Mouse (Mus musculus) midbrain, embryonic 14.5 days (tissue): ENCODE results near the gene Ckap4. TPM values are rescaled to one million over a fixed set of nuclear protein-coding genes. Genes with fewer than 3 reads are reported as not detected.
"Not testable (repeated sequence)": the region's sequence is repeated elsewhere in the genome, so short reads cannot be mapped to it uniquely, and the experiment has no call there.

Experiments used
- ATAC-seq: fragments of 200-750 bp; cut with Nextera tagmentation; 2 replicates; pipeline ENCODE4 v1.8.0; 2017; ENCODE audit warnings: moderate number of reproducible peaks, moderate library complexity; ENCODE audit not compliant: low FRiP score, low TSS enrichment
- DNase-seq: peaks from one replicate; pipeline ENCODE4 v3.0.0-alpha.2; 2015
- H3K27ac ChIP-seq: fragments of 300-500 bp; sonication (generic); replicated peaks from 2 replicates; pipeline ENCODE4 v1.5.1; 2014; ENCODE audit warnings: mild to moderate bottlenecking, low read depth, low read length, moderate library complexity
- H3K27me3 ChIP-seq: fragments of 300-500 bp; sonication (generic); 2 replicates; pipeline ENCODE4 v1.6.1; 2014; ENCODE audit warnings: low read length, control low read depth, mixed read lengths; ENCODE audit not compliant: control insufficient read depth, insufficient read depth
- H3K36me3 ChIP-seq: fragments of 300-500 bp; sonication (generic); 2 replicates; pipeline ENCODE4 v1.6.1; 2014; ENCODE audit warnings: low read length, control low read depth; ENCODE audit not compliant: control insufficient read depth, insufficient read depth
- H3K4me1 ChIP-seq: fragments of 300-500 bp; sonication (generic); 2 replicates; pipeline ENCODE4 v1.6.1; 2014; ENCODE audit warnings: mild to moderate bottlenecking, antibody characterized with exemption, low read length, control low read depth; ENCODE audit not compliant: control insufficient read depth, insufficient read depth
- H3K4me2 ChIP-seq: fragments of 300-500 bp; sonication (generic); 2 replicates; pipeline ENCODE4 v1.6.1; 2014; ENCODE audit warnings: mild to moderate bottlenecking, low read length, moderate library complexity
- H3K4me3 ChIP-seq: fragments of 300-500 bp; sonication (generic); replicated peaks from 2 replicates; pipeline ENCODE4 v1.5.1; 2014; ENCODE audit warnings: low read depth, low read length
- H3K9ac ChIP-seq: fragments of 300-500 bp; sonication (generic); replicated peaks from 2 replicates; pipeline ENCODE4 v1.6.1; 2014; ENCODE audit warnings: mild to moderate bottlenecking, low read length, moderate library complexity
- H3K9me3 ChIP-seq: fragments of 300-500 bp; sonication (generic); 2 replicates; pipeline ENCODE4 v1.6.1; 2016; ENCODE audit warnings: low read length, control low read depth, mixed read lengths; ENCODE audit not compliant: control insufficient read depth
- WGBS: fragments of 180-500 bp; shearing (Covaris S2); extraction: QIAGEN DNeasy Blood & Tissue Kit; methylation state at CpG from one replicate; pipeline ENCODE4 v1.1.7; 2014; 5-methylcytosine and 5-hydroxymethylcytosine counted together
- polyA plus RNA-seq: library from polyadenylated mRNA; unstranded; fragments of >200 nt; fragmentation: Nextera tagmentation; extraction: Ambion mirVana; gene quantifications from 2 replicates; pipeline ENCODE4 v1.2.1, GENCODE M21; 2014

Ckap4 gene
- polyA plus RNA-seq, 1 experiment from 2014 or later, result 71.5 TPM

- H3K4me3 ChIP-seq, result no peak overlapping the region
- H3K27me3 ChIP-seq, result no peaks in the 10 kb centered on the region
- no peak overlapping the region for H3K27ac ChIP-seq
- H3K36me3 ChIP-seq, result no peaks in the 10 kb centered on the region
- no peaks in the 10 kb centered on the region for H3K4me1 ChIP-seq
- no peak overlapping the region for H3K9ac ChIP-seq
- no peak for ATAC-seq
- no peaks in the 10 kb centered on the region for H3K9me3 ChIP-seq
- no peak for DNase-seq
- WGBS, result 48% methylated on average over 2 of the region's 2 CpGs
- no peak overlapping the region for H3K4me2 ChIP-seq
Observed at GRCm38 (mm10) chr10:84496805-84497204, 37.1 kb downstream of the Ckap4 start.

DNA sequence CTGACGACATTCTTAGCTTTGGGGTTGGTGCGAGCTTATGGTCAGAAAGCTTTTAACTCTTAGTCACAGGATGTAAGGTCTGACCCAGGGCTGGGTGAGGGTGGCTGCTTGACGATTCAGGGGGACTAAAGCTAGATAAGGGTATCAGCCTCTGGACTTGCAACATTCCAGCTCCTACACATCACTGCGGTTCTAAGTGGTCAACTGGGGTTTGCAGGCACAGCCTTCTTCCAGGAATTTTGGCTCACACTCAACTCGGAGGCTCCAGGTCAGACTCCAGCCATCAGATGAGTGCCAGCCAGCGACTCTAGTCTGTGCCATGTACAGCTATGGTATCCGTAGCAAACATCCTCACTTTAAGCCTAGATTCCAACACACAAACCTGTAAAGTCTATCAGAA is 39.4 kb downstream of the Ckap4 start:
- Histone ChIP-seq H3K9me3 (no peaks in the 10 kb centered on the region), H3K27ac (no peak overlapping the region), H3K36me3 (no peaks in the 10 kb centered on the region), H3K9ac (no peak overlapping the region), H3K27me3 (no peaks in the 10 kb centered on the region), H3K4me1 (no peaks in the 10 kb centered on the region), H3K4me2 (no peak overlapping the region), H3K4me3 (no peak overlapping the region)
- ATAC-seq (no peak), DNase-seq (no peak)
- WGBS, result 89% methylated on average over 7 of the region's 7 CpGs

DNA sequence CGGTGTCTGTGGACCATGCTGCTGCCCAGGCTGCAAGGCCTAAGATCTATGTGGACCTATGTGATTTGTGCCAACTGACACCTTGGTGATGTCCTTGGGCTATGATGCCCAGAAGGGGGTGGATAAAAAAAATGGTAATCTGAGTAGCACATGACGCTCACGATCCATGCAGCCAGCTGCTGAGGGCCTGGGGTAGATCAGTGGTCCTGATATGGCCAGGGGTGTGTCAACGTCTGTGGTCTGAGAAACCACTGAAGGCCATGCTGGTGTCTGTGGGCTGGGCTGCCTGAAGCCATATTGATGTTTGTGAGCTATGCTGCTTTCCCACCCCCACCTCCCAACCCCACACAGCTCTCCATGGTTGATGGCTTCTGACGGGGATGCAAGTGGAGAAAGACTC is 43.7 kb downstream of the Ckap4 start:
- H3K9ac ChIP-seq, result no peak overlapping the region
- H3K4me2 ChIP-seq, result no peak overlapping the region
- no peaks in the 10 kb centered on the region for H3K9me3 ChIP-seq
- H3K4me3 ChIP-seq, result no peak overlapping the region
- WGBS, result 82% methylated on average over 5 of the region's 5 CpGs
- ATAC-seq (no peak), DNase-seq (no peak)
- H3K27ac ChIP-seq, result no peak overlapping the region
- no peaks in the 10 kb centered on the region for H3K4me1 ChIP-seq
- no peaks in the 10 kb centered on the region for H3K27me3 ChIP-seq
- H3K36me3 ChIP-seq, result no peaks in the 10 kb centered on the region

DNA sequence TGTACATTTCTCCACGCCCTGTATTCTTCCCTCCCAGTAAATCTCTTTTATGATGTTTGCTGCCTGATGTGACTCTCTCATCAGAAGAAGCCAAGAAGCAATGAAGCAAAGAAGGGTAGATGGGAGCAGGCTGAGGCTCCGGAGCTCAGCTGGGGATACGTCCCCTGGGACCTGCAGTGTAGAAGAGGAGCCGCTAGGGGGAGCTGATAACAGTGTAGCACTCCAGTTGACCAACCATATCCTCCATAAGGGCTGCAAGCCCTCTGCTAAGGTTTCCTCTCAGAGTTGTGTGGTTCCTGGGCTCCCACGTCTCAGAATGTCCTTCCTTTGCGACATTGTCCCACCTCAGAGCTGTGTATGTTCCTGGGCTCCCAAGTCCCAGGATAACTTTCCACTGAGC is 45.5 kb downstream of the Ckap4 start:
- H3K27ac ChIP-seq, result no peak overlapping the region
- H3K9me3 ChIP-seq, result no peaks in the 10 kb centered on the region
- no peaks in the 10 kb centered on the region for H3K27me3 ChIP-seq
- H3K4me1 ChIP-seq, result no peaks in the 10 kb centered on the region
- H3K36me3 ChIP-seq, result no peaks in the 10 kb centered on the region
- DNase-seq (peak; percentile 58), ATAC-seq (no peak)
- no peak overlapping the region for H3K4me3 ChIP-seq
- H3K9ac ChIP-seq, result no peak overlapping the region
- H3K4me2 ChIP-seq, result no peak overlapping the region
- 42% methylated on average over 6 of the region's 6 CpGs for WGBS

GRCm38 (mm10) chr10:84484661-84485060 is 49.2 kb downstream of the Ckap4 start:
- 35% methylated on average over 1 of the region's 1 CpGs for WGBS
- no peak overlapping the region for H3K9ac ChIP-seq
- no peaks in the 10 kb centered on the region for H3K36me3 ChIP-seq
- no peak overlapping the region for H3K4me3 ChIP-seq
- H3K9me3 ChIP-seq, result no peaks in the 10 kb centered on the region
- H3K27me3 ChIP-seq, result no peaks in the 10 kb centered on the region
- no peak for DNase-seq
- H3K4me1 ChIP-seq, result no peaks in the 10 kb centered on the region
- no peak overlapping the region for H3K27ac ChIP-seq
- ATAC-seq, result no peak
- H3K4me2 ChIP-seq, result no peak overlapping the region

DNA sequence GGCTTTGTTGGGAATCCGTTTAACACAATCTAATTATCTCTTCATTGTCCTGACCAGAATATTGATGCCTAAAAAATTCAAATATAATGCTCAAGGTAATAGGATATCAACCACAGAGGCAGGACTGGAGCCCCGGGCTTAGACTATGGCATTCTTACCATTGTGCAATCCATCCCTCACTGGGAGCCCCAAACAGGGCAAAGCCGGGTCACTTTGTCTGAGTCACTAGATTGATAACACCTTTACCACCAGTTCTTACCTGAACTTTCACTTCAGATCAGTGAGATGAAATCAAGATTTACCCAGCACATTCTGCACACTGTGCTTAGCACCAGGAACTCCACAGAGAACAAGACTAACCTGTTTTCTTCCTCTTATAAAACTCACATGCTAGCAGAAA is 50.3 kb downstream of the Ckap4 start:
- Histone ChIP-seq H3K4me1 (no peaks in the 10 kb centered on the region), H3K36me3 (no peaks in the 10 kb centered on the region), H3K4me2 (no peak overlapping the region), H3K9ac (no peak overlapping the region), H3K4me3 (no peak overlapping the region), H3K27me3 (no peaks in the 10 kb centered on the region), H3K27ac (no peak overlapping the region), H3K9me3 (no peaks in the 10 kb centered on the region)
- DNase-seq (no peak), ATAC-seq (no peak)
- 86% methylated on average over 3 of the region's 3 CpGs for WGBS

GRCm38 (mm10) chr10:84483069-84483468 is 50.8 kb downstream of the Ckap4 start:
- no peak overlapping the region for H3K27ac ChIP-seq
- H3K9ac ChIP-seq, result no peak overlapping the region
- no peaks in the 10 kb centered on the region for H3K27me3 ChIP-seq
- no peaks in the 10 kb centered on the region for H3K4me1 ChIP-seq
- no peak overlapping the region for H3K4me3 ChIP-seq
- H3K9me3 ChIP-seq, result no peaks in the 10 kb centered on the region
- ATAC-seq (no peak), DNase-seq (no peak)
- H3K4me2 ChIP-seq, result no peak overlapping the region
- H3K36me3 ChIP-seq, result no peaks in the 10 kb centered on the region
- 91% methylated on average over 2 of the region's 2 CpGs for WGBS

GRCm38 (mm10) chr10:84482418-84482817 is 51.4 kb downstream of the Ckap4 start:
- WGBS, result 94% methylated on average over 15 of the region's 15 CpGs

GRCm38 (mm10) chr10:84481327-84481671 is 52.6 kb downstream of the Ckap4 start:
- 59% methylated on average over 5 of the region's 5 CpGs for WGBS
- no peaks in the 10 kb centered on the region for H3K36me3 ChIP-seq
- no peak for ATAC-seq

More at GRCm38 (mm10) chr10:84482418-84482817, 51.4 kb downstream of the Ckap4 start:
- H3K4me2 ChIP-seq, H3K27me3 ChIP-seq, DNase-seq, H3K4me3 ChIP-seq, H3K9me3 ChIP-seq, H3K9ac ChIP-seq, ATAC-seq, H3K27ac ChIP-seq, H3K36me3 ChIP-seq, H3K4me1 ChIP-seq: not testable (repeated sequence)

More at GRCm38 (mm10) chr10:84481327-84481671, 52.6 kb downstream of the Ckap4 start:
- H3K4me2 ChIP-seq, result no peak overlapping the region
- no peaks in the 10 kb centered on the region for H3K9me3 ChIP-seq
- no peak overlapping the region for H3K9ac ChIP-seq
- H3K27ac ChIP-seq, result no peak overlapping the region
- H3K4me1 ChIP-seq, result 0 out of 2 replicates have a peak, but pooled peaks cover 3% of the 10 kb centered on the region
- H3K4me3 ChIP-seq, result no peak overlapping the region
- no peak for DNase-seq
- H3K27me3 ChIP-seq, result no peaks in the 10 kb centered on the region
